Mouse (Mus musculus) embryonic facial prominence, embryonic 15.5 days (tissue): Measurements from ENCODE around the gene Gm8773. TPM values are rescaled to one million over a fixed set of nuclear protein-coding genes. Genes with fewer than 3 reads are reported as not detected.

Experiments used
- ATAC-seq: fragments of 200-750 bp; cut with Nextera tagmentation; 2 replicates; pipeline ENCODE4 v1.8.0; 2017; ENCODE audit warnings: low read depth, moderate TSS enrichment; ENCODE audit not compliant: insufficient number of reproducible peaks, low FRiP score, low TSS enrichment
- H3K27ac ChIP-seq: fragments of 300-500 bp; sonication (generic); replicated peaks from 2 replicates; pipeline ENCODE4 v1.5.1; 2015; ENCODE audit warnings: mild to moderate bottlenecking, inconsistent platforms
- H3K27me3 ChIP-seq: fragments of 300-500 bp; sonication (generic); 2 replicates; pipeline ENCODE4 v1.6.1; 2015; ENCODE audit warnings: inconsistent platforms
- H3K36me3 ChIP-seq: fragments of 300-500 bp; sonication (generic); 2 replicates; pipeline ENCODE4 v1.6.1; 2015; ENCODE audit warnings: mild to moderate bottlenecking, inconsistent platforms
- H3K4me1 ChIP-seq: fragments of 300-500 bp; sonication (generic); 2 replicates; pipeline ENCODE4 v1.6.1; 2015; ENCODE audit warnings: inconsistent platforms
- H3K4me2 ChIP-seq: fragments of 300-500 bp; sonication (generic); replicated peaks from 2 replicates; pipeline ENCODE4 v1.6.1; 2015; ENCODE audit warnings: mild to moderate bottlenecking, inconsistent platforms
- H3K4me3 ChIP-seq: fragments of 300-500 bp; sonication (generic); replicated peaks from 2 replicates; pipeline ENCODE4 v1.5.1; 2015; ENCODE audit warnings: mild to moderate bottlenecking, inconsistent platforms
- H3K9ac ChIP-seq: fragments of 300-500 bp; sonication (generic); 2 replicates; pipeline ENCODE4 v1.6.1; 2015; ENCODE audit warnings: inconsistent platforms
- H3K9me3 ChIP-seq: fragments of 300-500 bp; sonication (generic); replicated peaks from 2 replicates; pipeline ENCODE4 v1.6.1; 2016; ENCODE audit warnings: inconsistent platforms
- WGBS: fragments of 180-500 bp; shearing (Covaris S2); methylation state at CpG from one replicate; pipeline ENCODE4 v1.1.7; 2015; 5-methylcytosine and 5-hydroxymethylcytosine counted together
- polyA plus RNA-seq: library from polyadenylated mRNA; unstranded; fragments of >200 nt; fragmentation: Nextera tagmentation; extraction: Ambion mirVana; gene quantifications from 2 replicates; pipeline ENCODE4 v1.2.1, GENCODE M21; 2015

Gene Gm8773
- polyA plus RNA-seq, 1 experiment from 2014 or later: 2.3 TPM

DNA sequence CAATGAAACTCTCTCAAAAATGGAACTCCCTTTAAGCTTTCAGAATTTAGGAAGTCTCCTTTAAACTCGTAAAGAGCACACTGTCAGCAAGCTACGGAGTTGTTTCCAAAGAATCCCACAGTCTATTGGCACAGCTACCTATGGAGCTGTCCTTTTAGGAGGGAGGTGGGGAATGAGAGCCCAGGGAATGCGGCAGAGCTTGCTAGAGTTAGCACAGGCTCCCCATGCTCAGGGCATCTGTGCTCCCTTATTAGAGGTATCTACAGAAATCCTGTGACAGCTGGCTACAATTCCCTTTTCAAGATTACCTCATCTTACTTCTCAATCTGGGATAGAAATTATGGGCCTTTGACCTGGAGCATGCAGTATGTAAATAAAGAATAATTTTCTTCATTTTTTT lies 36.9 kb downstream of the Gm8773 start:
- no peak overlapping the region for H3K27ac ChIP-seq
- H3K27me3 ChIP-seq: no peaks in the 10 kb centered on the region
- WGBS: 52% methylated on average over 3 of the region's 3 CpGs
- no peak overlapping the region for H3K9ac ChIP-seq
- H3K4me1 ChIP-seq: no peaks in the 10 kb centered on the region
- no peak for ATAC-seq
- H3K9me3 ChIP-seq: no peaks in the 10 kb centered on the region
- no peaks in the 10 kb centered on the region for H3K36me3 ChIP-seq
- H3K4me3 ChIP-seq: no peak overlapping the region
- no peak overlapping the region for H3K4me2 ChIP-seq

DNA sequence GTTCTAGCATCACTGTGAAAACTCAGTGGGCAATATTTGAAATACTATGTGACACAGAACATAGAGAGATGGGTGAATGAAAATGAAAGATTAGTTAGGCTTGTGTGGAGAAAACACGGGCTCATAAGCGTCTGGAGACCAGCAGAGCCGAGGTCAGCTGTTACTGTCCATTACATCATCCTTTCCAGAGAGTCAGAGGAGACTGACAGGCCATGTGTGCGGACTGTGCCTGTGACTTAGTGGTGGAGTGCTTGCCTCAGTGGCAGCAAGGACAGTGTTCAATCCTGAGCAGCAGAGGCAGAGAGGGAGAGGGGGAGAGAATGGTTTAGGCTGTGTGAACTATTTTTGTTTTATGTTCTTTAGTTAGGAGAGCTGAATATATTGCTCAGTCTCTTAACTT lies 44.7 kb downstream of the Gm8773 start:
- 57% methylated on average over 4 of the region's 4 CpGs for WGBS
- no peaks in the 10 kb centered on the region for H3K27me3 ChIP-seq
- H3K36me3 ChIP-seq: no peaks in the 10 kb centered on the region
- no peak overlapping the region for H3K9ac ChIP-seq
- no peaks in the 10 kb centered on the region for H3K4me1 ChIP-seq
- no peaks in the 10 kb centered on the region for H3K9me3 ChIP-seq
- no peak overlapping the region for H3K27ac ChIP-seq
- no peak for ATAC-seq
- no peak overlapping the region for H3K4me3 ChIP-seq
- no peak overlapping the region for H3K4me2 ChIP-seq

DNA sequence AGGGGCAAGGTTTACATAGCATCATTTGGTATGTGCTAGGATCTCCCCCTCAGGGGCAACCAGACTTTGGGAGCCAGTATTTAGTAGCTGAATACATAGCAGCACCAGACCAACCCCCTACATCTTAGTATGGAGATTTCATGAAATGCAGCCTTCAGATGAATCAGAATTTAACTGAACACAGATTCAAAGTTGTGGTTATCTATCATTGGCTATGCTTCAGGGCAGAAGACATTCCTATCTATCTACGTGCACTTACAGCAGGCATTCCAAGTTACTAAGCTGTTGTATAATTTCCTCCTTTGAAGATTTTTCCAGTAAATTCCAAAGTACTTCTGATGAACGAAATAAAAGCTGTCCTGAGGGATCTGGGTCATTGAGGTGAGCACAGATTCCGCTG lies 51.9 kb downstream of the Gm8773 start:
- Histone ChIP-seq H3K4me1 (no peaks in the 10 kb centered on the region), H3K27ac (no peak overlapping the region), H3K9me3 (no peaks in the 10 kb centered on the region), H3K4me2 (no peak overlapping the region), H3K27me3 (no peaks in the 10 kb centered on the region), H3K9ac (no peak overlapping the region), H3K36me3 (no peaks in the 10 kb centered on the region), H3K4me3 (no peak overlapping the region)
- ATAC-seq: no peak
- 44% methylated on average over 3 of the region's 3 CpGs for WGBS

Other genes with a start within 250 kb of the Gm8773 start
- 24.5 and 26.2 TPM in 2 replicates for gene Cdk14, start 153.5 kb upstream of the Gm8773 start, polyA plus RNA-seq
- not detected in 2 replicates for gene 1700015F17Rik, start 94.7 kb upstream of the Gm8773 start, polyA plus RNA-seq
- gene Cldn12, start 58.8 kb upstream of the Gm8773 start, polyA plus RNA-seq: 16.4 and 18.6 TPM in 2 replicates
- gene Gtpbp10, start 14.3 kb upstream of the Gm8773 start, polyA plus RNA-seq: 19.4 TPM in 2 replicates
- gene Cfap69, start 90.4 kb downstream of the Gm8773 start, polyA plus RNA-seq: 6.2 and 7.3 TPM in 2 replicates
- 5.2 and 6.2 TPM in 2 replicates for gene Steap2, start 120.8 kb downstream of the Gm8773 start, polyA plus RNA-seq
- 6.2 and 6.7 TPM in 2 replicates for gene Steap1, start 175.5 kb downstream of the Gm8773 start, polyA plus RNA-seq